Mouse (Mus musculus) R1 (cell line): ENCODE data around the gene Nectin1.

Experiments
- DNase-seq: peaks from one replicate; pipeline ENCODE4 v3.0.0-alpha.2; 2018; ENCODE audit warnings: low read depth, low spot score

Gene Nectin1

DNA sequence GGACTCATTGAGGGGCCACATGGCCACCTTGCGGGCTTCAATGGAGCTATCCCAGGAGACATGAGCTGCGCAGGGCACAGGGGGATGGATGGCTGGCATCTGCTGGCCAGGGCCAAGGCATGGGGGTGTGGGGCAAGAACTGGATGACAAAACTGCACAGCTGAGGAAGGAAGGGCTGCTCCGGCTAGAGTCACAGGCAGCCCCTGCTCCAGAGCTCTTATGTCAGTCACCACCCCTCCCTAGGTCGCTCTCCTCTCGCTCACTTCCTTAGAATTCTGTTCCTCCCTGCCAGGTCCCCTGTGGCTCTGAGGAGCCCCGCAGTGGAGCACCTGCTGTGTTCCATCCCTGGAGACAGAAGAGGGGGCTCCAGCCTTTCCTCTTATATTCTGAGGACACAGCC is 63.8 kb downstream of the Nectin1 start:
- DNase-seq = no peak

DNA sequence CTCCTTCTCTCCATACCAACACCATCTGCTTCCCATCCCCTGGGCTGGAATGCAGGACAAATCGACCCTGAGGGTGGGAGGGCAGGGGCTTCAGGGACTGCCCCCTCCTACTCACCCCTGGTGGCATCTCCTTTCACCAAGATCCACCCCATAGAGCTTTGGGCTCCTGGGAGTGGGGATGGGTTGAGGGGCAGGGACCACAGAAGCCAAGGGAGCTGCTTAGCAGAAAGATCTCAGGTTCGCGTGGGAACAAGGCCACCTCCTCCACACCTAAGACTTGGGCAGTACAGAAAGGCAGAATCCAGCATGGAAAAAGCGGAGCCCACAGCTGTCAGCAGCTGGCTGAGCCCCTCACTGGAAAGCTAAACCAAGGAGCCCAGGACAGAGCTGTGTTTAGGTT is 64.3 kb downstream of the Nectin1 start:
- DNase-seq = peak; percentile 24

DNA sequence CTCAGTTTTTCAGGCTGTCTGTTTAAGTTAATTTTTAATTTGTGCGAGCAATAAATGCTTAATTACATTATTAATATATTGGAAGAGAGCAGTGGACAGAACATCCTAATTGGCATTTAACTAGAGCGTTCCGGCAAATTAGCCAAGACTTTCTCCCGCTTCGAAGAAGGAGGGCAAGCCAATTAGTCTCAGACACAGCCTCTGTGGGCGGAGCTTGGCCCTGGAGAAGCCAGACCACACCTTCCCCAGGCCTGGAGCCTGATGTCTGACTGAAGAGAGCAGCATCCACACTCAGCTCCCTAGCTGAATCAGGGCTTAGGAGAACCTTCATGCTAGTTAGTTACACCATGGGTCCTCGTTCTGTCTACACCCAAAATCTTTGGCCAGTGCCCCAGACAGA is 64.8 kb downstream of the Nectin1 start:
- peak; percentile 57 for DNase-seq

DNA sequence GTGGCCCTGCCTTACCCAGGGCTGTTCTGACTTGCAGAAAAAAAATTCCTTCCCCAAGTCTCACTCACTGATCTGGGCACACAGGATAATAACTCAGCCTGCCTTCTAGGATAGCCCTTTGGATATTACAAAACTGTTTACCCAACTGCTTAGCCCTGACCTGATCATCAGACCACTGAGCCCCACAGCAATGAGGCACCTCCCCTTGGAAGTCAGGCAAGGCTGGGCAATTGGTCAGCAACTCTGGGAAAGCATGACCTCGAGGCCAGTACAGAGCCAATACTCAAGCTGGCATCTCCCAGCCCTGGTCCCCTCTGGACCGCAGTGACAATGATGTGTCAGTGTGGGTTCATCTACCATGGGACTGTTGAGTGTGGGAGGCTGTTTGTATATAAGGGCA is 69.4 kb downstream of the Nectin1 start:
- DNase-seq = no peak

DNA sequence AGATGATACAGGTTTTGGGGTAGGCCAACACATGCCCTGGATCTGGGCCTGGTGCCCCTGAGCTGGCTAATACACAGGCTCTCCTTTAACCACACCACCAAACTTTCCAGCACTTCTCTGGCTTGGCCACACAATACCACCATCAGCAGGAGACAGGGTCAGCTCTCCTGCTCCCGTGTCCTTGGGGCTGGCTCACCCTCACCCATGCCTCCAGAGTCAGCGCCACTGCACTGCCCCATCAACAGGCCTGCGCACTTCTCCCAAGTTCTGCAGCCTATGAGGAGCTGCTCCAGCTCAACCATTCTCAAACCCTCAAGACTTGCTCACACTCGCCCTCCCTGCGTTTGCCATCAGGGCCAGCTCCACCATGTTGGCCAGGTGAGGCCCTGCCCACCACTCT is 78.4 kb downstream of the Nectin1 start:
- no peak for DNase-seq

DNA sequence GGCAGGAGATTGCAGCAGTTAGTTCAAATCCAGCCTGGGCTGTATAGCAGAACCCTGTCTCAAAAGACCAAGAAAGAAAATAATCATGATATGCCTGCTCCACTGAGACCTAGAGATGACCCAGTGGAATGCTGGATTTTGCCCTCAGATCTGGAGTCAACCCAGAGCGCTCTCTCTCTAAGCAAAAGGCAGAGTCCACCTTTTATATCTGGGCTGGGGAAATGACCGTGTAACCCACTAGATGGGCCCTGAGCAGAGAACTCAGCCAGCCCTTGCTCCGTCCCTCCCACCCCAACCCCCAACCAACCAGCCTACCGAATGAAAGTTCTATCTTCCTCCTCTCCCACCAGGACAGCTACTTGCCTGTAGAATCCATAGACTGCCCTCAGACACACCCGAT is 81.4 kb downstream of the Nectin1 start:
- DNase-seq = no peak

DNA sequence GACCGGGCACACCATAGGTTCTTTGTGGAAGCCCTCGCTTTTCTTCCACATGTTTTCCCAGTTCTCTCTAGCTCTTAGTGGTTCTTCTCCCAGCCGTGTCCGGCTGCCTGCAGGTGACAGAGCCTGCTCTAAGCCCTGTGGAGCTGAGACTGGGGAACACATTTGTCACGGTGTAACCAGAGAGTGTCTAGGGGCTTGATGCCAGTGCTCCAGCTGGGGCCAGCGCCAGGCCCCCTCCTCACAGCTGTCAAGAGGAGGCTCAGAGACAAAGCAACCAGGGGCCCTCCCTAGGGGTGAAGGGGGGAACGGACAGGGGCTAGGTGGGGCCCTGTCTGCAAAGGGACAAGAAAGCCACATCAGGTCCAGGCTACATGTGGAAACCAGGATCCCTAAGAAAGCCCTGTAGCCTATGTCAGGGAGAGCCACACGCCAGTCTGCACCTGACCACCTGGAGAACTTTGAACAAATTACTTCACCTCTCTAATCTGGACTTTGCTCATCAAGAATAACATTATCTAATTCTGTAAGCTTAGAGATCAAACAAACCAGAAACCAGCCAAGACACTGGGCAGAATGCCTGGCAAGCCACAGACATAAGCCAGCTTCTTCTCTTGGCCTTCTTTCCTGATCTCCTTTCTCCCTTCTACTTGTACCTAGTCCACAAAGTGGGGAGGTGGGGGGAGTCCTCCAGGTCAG is 82.9 kb downstream of the Nectin1 start:
- DNase-seq = no peak

DNA sequence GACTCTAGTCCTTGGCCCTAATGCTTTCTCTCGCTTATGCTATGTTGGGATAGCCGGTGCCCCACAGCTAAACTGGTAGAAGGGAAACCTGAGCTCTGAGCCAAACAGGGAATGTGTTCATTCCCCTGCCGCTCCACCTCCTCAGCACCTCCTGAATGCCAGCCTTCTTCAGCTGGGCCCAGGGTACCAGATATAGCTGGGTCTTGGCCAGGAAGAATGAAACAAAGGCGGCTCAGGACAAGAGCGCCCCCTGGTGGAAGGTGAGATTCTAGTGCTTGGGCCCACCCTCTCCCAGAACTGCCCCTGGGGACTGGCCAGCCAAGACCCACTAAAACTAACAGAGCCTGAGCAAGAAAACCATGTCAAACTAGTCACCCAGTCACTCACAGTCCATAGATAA is 83.8 kb downstream of the Nectin1 start:
- peak; percentile 65 for DNase-seq

DNA sequence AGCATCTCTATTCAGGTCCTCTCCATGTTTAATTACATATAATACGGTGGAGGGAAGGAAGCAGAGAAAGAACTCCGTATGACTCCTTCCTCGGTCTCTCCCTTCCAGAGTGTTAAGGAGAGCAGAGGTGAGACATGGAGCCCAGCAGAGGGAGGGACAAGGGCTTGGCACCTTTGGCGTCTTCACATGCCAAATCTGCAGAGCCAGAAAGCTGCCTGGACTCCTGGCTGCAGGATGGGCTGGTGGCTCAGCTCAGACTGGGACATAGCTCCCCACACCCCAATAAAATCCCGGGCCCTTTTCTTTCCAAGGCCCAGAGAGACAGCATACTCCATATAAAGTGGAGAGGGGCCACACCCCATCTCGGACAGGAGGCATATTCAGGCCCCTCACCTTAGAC is 85.2 kb downstream of the Nectin1 start:
- DNase-seq = no peak

DNA sequence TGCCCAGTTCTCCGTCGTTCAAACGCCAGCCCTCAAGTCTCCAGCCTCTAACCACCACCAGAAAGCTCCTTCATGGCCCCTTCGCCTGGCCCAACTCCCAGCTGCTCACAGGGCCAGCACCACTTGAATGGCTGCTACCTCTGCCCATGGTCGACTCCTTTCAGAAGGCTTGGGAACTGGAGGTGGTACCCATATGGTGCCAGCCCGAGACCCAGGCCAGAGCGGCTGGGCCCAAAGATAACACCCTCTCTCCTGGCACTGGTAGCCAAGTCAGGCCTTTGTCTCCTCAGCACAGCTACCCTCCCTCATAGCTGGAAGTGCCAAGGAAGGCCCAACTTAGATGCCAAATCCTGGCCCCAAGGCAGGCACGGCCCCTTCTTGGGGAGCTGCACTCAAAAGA is 89.4 kb downstream of the Nectin1 start:
- no peak for DNase-seq

DNA sequence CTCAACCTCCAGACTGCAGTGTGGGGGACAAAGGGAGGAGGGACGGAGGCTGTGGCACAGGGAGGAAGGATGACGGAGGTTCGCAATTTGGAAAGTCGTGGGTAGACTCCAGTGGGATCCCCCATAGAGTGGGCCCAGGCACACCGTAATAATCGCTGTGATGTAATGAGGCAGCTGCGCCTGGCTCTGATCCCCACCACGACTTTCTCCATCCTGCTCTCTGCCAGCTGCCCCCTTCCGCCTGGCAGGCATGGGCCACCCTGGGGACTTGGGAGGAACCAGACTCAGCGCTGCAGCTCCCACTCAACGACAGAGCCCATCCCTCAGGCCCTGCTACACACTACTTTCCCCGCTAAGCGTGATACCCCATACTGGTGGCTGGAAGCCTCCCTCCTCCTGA is 90.5 kb downstream of the Nectin1 start:
- no peak for DNase-seq

DNA sequence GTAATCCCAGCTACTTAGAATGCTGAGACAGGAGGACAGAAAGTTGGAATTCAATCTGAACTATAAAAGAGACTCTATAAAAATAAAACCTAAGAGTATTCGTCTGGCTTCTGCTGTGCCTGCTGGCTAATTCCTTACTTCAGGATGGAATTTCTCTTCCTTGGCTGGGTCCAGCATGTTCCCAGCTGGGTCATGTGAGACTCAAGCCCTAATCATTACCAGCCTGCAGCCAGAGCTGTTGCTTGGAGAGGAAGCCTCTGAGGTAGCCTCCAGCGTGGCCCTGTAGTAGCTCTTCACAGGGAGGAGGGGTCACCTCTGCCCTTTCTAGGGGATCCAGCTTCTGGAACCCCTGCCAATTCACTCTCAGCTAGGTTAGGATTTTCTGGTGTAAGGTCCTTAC is 94.8 kb downstream of the Nectin1 start:
- no peak for DNase-seq

DNA sequence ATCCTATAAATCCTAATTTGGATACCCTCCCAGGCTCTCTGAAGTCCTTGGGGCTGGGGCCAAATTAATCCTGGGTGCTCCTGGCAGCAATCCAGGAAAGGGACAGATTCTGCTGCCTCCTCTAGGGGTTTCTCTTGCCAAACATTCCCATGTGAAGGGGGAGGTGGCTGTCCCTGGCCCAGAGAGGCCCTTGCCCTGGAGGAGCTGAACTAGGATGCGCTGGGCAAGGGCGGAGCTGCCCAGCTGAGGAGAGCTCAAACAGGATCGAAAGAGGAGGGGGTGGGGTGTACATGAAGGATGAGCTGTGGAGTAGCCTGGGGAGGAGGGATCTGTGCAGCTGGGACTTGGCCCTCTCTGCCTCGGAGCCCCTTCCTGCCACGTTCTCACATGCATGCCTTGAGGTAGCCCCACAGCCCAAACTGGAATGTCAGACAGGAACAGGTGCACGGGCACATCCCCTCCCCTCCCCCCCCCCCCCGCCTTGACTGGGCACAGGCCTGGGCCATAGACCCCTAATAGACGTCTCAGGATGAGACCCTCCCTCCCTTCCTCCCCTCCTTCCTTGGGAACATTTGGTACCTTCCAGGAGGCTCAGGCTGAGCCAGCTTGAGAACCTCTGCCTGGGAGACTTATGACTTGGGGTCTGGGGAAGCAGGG is 99.3 kb downstream of the Nectin1 start:
- DNase-seq = no peak

DNA sequence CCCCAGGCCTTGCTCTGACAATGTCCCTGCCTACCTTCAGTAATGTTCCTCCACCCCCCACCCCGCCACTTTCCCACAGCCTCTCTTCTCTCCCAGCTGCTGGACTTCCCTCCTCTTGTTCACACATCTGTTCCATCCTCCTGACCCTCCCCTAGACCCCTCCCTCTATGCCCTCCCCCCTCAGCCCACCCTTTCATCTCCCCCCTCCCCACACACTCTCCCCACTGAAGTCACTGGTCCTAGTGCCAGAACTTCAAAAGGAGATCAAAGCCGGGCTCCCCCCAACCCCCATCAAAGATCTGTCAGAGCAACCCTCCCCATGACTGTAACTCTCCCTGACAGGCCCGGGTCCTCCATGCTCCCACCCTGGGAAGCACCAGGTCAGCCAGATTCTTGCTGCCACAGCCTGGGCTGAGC is 99.9 kb downstream of the Nectin1 start:
- no peak for DNase-seq

DNA sequence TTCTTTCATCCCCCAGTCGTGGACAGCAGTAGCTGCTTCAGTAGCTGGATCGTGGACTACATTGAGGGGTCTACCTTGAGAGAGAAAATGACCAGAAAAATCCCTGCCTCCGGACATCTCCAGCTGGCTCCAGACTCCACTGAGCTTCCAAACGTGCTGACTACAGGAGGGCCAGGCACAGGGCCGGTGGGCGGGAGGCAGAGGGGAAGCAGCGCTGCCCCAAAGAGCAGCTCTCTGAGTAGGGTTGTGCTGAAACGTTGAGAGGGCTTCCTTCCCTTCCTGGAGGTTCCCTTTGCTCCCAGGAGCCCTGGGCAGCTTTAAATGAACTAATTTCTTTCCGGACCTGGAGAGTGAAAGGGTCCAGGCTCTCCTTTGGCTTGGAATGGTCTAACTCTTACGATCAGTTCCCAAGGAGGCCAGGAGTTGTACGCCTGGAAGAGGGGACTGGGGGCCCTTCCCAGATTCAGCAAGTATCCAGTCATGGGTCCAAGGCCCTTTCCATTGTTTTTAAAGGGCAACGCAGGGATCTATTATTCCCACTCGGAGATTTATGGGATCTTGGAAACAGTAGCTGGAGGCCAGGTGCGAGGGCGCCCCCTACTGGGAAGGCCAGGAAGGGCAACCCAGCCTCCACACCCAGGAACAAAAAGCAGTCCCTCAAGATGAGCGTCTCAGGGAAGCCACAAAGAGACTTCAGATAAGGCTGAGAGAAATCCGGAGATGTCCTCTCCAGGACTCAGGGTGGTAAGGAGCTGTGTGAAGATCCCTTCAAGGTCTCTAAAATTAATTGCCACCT is 102.1 kb downstream of the Nectin1 start:
- DNase-seq = peak; percentile 70

DNA sequence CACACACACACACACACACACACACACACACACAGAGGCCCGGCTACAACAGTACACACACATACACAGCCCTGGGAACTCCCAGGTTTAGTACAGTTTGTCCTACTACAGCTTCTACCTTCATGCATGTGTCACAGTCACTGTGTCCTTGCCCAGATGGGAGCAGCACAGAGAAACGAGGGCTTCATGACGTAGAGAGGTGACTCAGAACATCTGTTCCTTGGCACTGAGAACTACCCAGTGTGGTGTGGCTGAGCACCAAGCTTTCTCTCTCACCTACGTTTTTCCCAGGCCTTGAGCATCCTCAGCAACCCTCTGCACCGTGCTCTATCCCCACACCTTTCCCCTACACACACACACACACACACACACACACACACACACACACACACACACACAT is 104.1 kb downstream of the Nectin1 start:
- DNase-seq = no peak

DNA sequence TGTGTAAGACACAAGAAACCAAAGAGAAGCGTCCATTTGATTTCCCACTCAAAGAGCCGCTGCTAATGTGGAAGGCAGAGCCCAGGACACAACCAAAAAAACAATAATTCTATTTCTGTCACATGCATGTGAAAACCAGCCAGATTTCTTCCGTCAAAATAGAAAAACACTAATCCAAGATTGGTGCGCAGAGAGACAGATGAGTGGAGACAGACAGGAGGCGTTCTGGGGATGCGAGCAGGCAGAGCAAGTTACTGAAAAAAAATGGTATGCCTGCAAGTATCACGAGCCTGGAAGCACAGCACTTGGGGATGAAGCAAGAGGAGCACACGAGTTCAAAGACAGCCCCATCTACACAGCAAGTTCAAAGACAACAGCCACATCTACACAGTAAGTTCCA is 106.5 kb downstream of the Nectin1 start:
- no peak for DNase-seq

DNA sequence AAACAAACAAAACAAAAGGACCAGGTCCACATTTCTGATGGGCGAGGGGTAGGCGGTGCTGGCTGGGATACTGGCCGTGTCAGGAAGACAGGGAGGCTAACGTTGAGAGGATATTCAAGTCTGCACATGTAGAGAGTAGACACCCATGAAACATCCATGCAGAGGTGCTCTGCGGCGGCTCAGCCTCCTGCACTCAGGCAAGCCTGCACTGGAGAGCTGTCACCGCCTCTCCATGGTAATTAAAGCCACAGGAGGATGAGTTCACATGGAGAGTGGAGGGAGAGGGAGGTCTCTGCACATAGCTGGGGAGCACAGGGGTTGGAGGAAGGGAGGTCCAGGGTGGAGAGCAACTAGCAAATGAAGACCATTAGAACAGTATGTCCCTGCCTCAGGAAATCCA is 107.4 kb downstream of the Nectin1 start:
- no peak for DNase-seq

DNA sequence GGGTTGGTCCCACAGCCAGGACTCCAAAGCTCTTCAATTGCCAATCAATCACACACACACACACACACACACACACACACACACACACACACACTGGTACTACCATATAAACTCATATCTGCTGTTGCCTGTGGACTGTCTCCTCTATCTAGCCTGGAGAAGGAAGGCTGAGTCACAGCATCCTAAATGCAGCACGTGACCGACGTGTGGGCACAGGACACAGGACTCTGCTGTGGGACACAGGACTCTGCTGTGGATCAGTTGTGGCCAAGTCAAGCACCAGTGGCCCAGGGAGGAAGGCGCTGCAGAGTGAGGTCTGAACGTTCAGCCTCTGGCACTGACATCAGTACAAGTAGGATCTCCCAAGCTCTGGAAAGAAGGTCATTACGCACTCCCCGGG is 112.1 kb downstream of the Nectin1 start:
- no peak for DNase-seq
